Mouse (Mus musculus) intestine, embryonic 15.5 days (tissue): ENCODE data around the gene Sec62. TPM values are rescaled to one million over a fixed set of nuclear protein-coding genes. Genes with fewer than 3 reads are reported as not detected.

Experiments used
- polyA plus RNA-seq: library from polyadenylated mRNA; unstranded; fragments of >200 nt; fragmentation: Nextera tagmentation; extraction: Ambion mirVana; gene quantifications from 2 replicates; pipeline ENCODE4 v1.2.1, GENCODE M21; 2015

Gene Sec62
- polyA plus RNA-seq, 1 experiment from 2014 or later: 83.5 TPM

Other genes with a start within 250 kb of the Sec62 start
- gene Mecom, start 244.9 kb upstream of the Sec62 start, polyA plus RNA-seq: 11.6 and 13.1 TPM in 2 replicates
- gene Actrt3, start 192.9 kb upstream of the Sec62 start, polyA plus RNA-seq: 0.16 and 0.35 TPM in 2 replicates
- 24.0 and 24.3 TPM in 2 replicates for gene Mynn, start 190.8 kb upstream of the Sec62 start, polyA plus RNA-seq
- gene Lrriq4, start 148.4 kb upstream of the Sec62 start, polyA plus RNA-seq: not detected in 2 replicates
- 0.40 and 0.48 TPM in 2 replicates for gene Lrrc34, start 145.0 kb upstream of the Sec62 start, polyA plus RNA-seq
- 1.3 and 1.9 TPM in 2 replicates for gene Lrrc31, start 93.0 kb upstream of the Sec62 start, polyA plus RNA-seq
- gene Samd7, start 46.6 kb upstream of the Sec62 start, polyA plus RNA-seq: not detected in 2 replicates
- gene Gpr160, start 63.1 kb downstream of the Sec62 start, polyA plus RNA-seq: 9.3 and 10.2 TPM in 2 replicates
- gene Phc3, start 176.5 kb downstream of the Sec62 start, polyA plus RNA-seq: 5.5 and 6.9 TPM in 2 replicates
- gene Prkci, start 202.9 kb downstream of the Sec62 start, polyA plus RNA-seq: 33.7 and 38.5 TPM in 2 replicates